Mouse (Mus musculus) cerebellum, adult 2 months (tissue): ENCODE data around the gene Dab2.

ENCODE experiments used
- CTCF ChIP-seq: fragments of 200-500 bp; IDR thresholded peaks from 2 replicates; pipeline ENCODE4 v1.5.1; 2011; ENCODE audit warnings: low read depth, mild to moderate bottlenecking, control low read depth, low read length, moderate library complexity, borderline replicate concordance; ENCODE audit not compliant: insufficient read depth
- POLR2A ChIP-seq: fragments of 200-500 bp; IDR thresholded peaks from 2 replicates; pipeline ENCODE4 v1.6.1; 2011; ENCODE audit warnings: low read length, control low read depth, borderline replicate concordance; ENCODE audit not compliant: insufficient read depth

DNA sequence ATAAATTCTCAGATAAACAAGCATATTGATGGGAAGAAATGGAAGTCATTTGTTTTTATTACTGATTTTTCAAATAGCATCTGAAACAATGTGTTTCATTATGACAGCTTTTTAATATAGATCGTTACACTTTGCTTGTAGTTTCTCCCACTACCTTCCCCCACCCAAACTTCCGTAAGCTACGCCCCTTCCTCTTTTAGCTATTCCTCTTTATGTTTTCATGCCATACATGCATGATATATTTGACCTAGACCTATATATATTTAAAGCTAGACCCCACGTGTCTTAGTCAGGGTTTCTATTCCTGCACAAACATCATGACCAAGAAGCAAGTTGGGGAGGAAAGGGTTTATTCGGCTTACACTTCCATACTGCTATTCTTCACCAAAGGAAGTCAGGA, 115.7 kb downstream of the Dab2 start:
- TF ChIP-seq POLR2A, result no peak
- no peak for TF ChIP-seq CTCF
